Mouse (Mus musculus) heart, postnatal 36 days (tissue): ENCODE results near the gene A630095N17Rik. TPM values are rescaled to one million over a fixed set of nuclear protein-coding genes. Genes with fewer than 3 reads are reported as not detected.

Experiments
- DNase-seq, 2 experiments: peaks; one replicate each; pipeline ENCODE4 v3.0.0; 2021 to 2022
- intact Hi-C: fragments of 180-260 bp; cut with DNase I; formaldehyde crosslinking; loops from one replicate; pipeline ENCODE4 v1.15.1; 2025
- microRNA-seq, 2 experiments: library from miRNA; unstranded; fragments of <30 nt; microRNA quantifications; one replicate each; pipeline ENCODE4 v1.2.0; 2021; ENCODE audit warnings: borderline number of aligned reads in 2 of 2
- total RNA-seq, 2 experiments: library from RNA; stranded (reverse); gene quantifications; 2 replicates each; pipeline ENCODE4 v1.2.3; 2021

A630095N17Rik gene
- total RNA-seq, 2 experiments from 2014 or later: not detected

GRCm38 (mm10) chr1:75181377-75181870 lies 50.5 kb downstream of the A630095N17Rik start:
- intact Hi-C loops: loop anchor here (5.0 kb wide), 1 partner anchor 71 kb away; no protein-coding TSS in a partner anchor
- no peak for DNase-seq

GRCm38 (mm10) chr1:75180741-75181140 lies 51.2 kb downstream of the A630095N17Rik start:
- DNase-seq: no peak
- intact Hi-C loops: loop anchor here (5.0 kb wide), 1 partner anchor 72 kb away; no protein-coding TSS in a partner anchor

GRCm38 (mm10) chr1:75180105-75180590 lies 51.8 kb downstream of the A630095N17Rik start, which contains the start of gene Abcb6:
TSS of gene Abcb6 (minus strand) at chr1:75180392.
- DNase-seq: peak; percentile 83 to 86
- intact Hi-C loops: loop anchor here (5.0 kb wide), 1 partner anchor 72 kb away; no protein-coding TSS in a partner anchor

- intact Hi-C loops: loop anchor here (5.0 kb wide), 1 partner anchor 73 kb away; no protein-coding TSS in a partner anchor
- DNase-seq: peak; percentile 39 to 55
Observed at GRCm38 (mm10) chr1:75179334-75180104, 52.4 kb downstream of the A630095N17Rik start.

Small RNA genes within 50 kb of the gene (microRNA-seq; reads per million reads assigned to microRNA genes)
- 0 reads per million in 2 experiments for gene Gm27943

Other genes starting within 250 kb of the A630095N17Rik start
- 1 to 10 TPM; 4.5 TPM for gene Nhej1, start 106.9 kb downstream of the A630095N17Rik start, total RNA-seq
- gene Slc23a3, start 98.2 kb downstream of the A630095N17Rik start, total RNA-seq: under 1 TPM; 0.56 to 0.57 TPM
- 10 to 100 TPM; 23.2 to 30.0 TPM for gene Cnppd1, start 89.4 kb downstream of the A630095N17Rik start, total RNA-seq
- gene Retreg2, start 89.3 kb downstream of the A630095N17Rik start, total RNA-seq: 10 to 100 TPM; 22.2 to 23.5 TPM
- gene Zfand2b, start 63.5 kb downstream of the A630095N17Rik start, total RNA-seq: 10 to 100 TPM; 14.9 to 17.6 TPM
- 10 to 100 TPM; 28.8 to 30.4 TPM for gene Abcb6, start 51.7 kb downstream of the A630095N17Rik start, total RNA-seq
- 10 to 100 TPM; 13.3 to 13.5 TPM for gene Ankzf1, start 40.0 kb downstream of the A630095N17Rik start, total RNA-seq
- 10 to 100 TPM; 73.8 to 76.3 TPM for gene Atg9a, start 39.9 kb downstream of the A630095N17Rik start, total RNA-seq
- gene Glb1l, start 21.3 kb downstream of the A630095N17Rik start, total RNA-seq: 1 to 10 TPM; 2.5 to 4.0 TPM
- gene Stk16, start 21.3 kb downstream of the A630095N17Rik start, total RNA-seq: 10 to 100 TPM; 38.1 to 41.0 TPM
- gene Tuba4a, start 12.2 kb downstream of the A630095N17Rik start, total RNA-seq: 100 to 1,000 TPM; 778 to 837 TPM
- gene Dnajb2, start 4.3 kb upstream of the A630095N17Rik start, total RNA-seq: 100 to 1,000 TPM; 104 to 112 TPM
- under 1 TPM; 0.92 to 0.95 TPM for gene Ptprn, start 32.4 kb upstream of the A630095N17Rik start, total RNA-seq
- not detected for gene Resp18, start 46.3 kb upstream of the A630095N17Rik start, total RNA-seq
- gene Dnpep, start 85.9 kb upstream of the A630095N17Rik start, total RNA-seq: 10 to 100 TPM; 78.0 to 89.7 TPM
- 1,000 to 10,000 TPM; 1,347 to 1,420 TPM for gene Des, start 128.2 kb upstream of the A630095N17Rik start, total RNA-seq
- gene Speg, start 143.2 kb upstream of the A630095N17Rik start, total RNA-seq: 100 to 1,000 TPM; 120 to 128 TPM
- 10 to 100 TPM; 35.5 to 39.9 TPM for gene Gmppa, start 203.8 kb upstream of the A630095N17Rik start, total RNA-seq
- not detected for gene Asic4, start 218.3 kb upstream of the A630095N17Rik start, total RNA-seq
- 10 to 100 TPM; 25.5 to 26.8 TPM for gene Chpf, start 247.2 kb upstream of the A630095N17Rik start, total RNA-seq
- under 1 TPM; 0.11 to 0.19 TPM for gene Tmem198, start 247.4 kb upstream of the A630095N17Rik start, total RNA-seq